In genomic region chr12:31712727-31713126, GRCm38 (mm10) we compare ENCODE assay signal across 16 mouse cellular contexts. TPM values are rescaled to one million over a fixed set of nuclear protein-coding genes. Genes with fewer than 3 reads are reported as not detected.
DNase-seq lines count a peak whose midpoint lies in the region; ATAC-seq and TF ChIP-seq lines count a peak whose summit lies in the region.
"Had no signal": no experiment of that assay in that cellular context is flagged by ENCODE, and none has a peak within 500 bp of the region (broad histone marks: within the 10 kb centered on the region; RNA-seq: fewer than 3 reads in every experiment).

No protein-coding gene starts in this region.

- H3K27me3 ChIP-seq in heart, embryonic 10.5 days (ENCODE audit: insufficient read depth, poor library complexity, severe bottlenecking): no peaks in the 10 kb centered on the region
- no peaks in the 10 kb centered on the region for H3K27me3 ChIP-seq in liver, adult 2 months (ENCODE audit: control insufficient read depth, insufficient read depth, low read length)
- H3K27me3 ChIP-seq in liver, postnatal 0 days (ENCODE audit: insufficient read depth, low read length): no peaks in the 10 kb centered on the region
- no peaks in the 10 kb centered on the region for H3K27me3 ChIP-seq in hindbrain, embryonic 15.5 days
- H3K27me3 ChIP-seq in neural tube, embryonic 14.5 days (ENCODE audit: control insufficient read depth, insufficient read depth, low read length): no peaks in the 10 kb centered on the region
- H3K27me3 ChIP-seq: embryonic facial prominence, embryonic 13.5 days; megakaryocyte, embryonic 14.5 days had no signal

- H3K4me3 ChIP-seq in heart, embryonic 10.5 days: peak overlapping the region; percentile 50
- no peak overlapping the region for H3K4me3 ChIP-seq in liver, adult 2 months (ENCODE audit: insufficient read depth, low read depth, low read length)
- H3K4me3 ChIP-seq in liver, postnatal 0 days (ENCODE audit: low read depth, low read length): no peak overlapping the region
- peak overlapping the region; percentile 45 for H3K4me3 ChIP-seq in hindbrain, embryonic 15.5 days
- peak overlapping the region; percentile 41 for H3K4me3 ChIP-seq in neural tube, embryonic 14.5 days (ENCODE audit: low read depth, low read length)
- H3K4me3 ChIP-seq in lung, adult 2 months (replicated peaks; ENCODE audit: extremely low read depth, low read depth, low read length): no peak overlapping the region
- H3K4me3 ChIP-seq: gastrocnemius, adult 2 months; megakaryocyte, embryonic 14.5 days had no signal

- H3K4me2 ChIP-seq in liver, postnatal 0 days (ENCODE audit: low read depth, low read length): no peak overlapping the region
- peak overlapping the region; percentile 60 for H3K4me2 ChIP-seq in hindbrain, embryonic 15.5 days
- H3K4me2 ChIP-seq in neural tube, embryonic 14.5 days (ENCODE audit: low read depth, low read length): peak overlapping the region; percentile 44; the same call in 1 of the 2 replicates
- H3K4me2 ChIP-seq: liver, embryonic 11.5 days had no signal

- 81% methylated on average over 4 of the region's 4 CpGs for WGBS in heart, embryonic 10.5 days
- 52% methylated on average over 4 of the region's 4 CpGs for WGBS in liver, adult 2 months
- 82% methylated on average over 4 of the region's 4 CpGs for WGBS in liver, postnatal 0 days (ENCODE audit: insufficient replicate concordance)
- WGBS in hindbrain, embryonic 15.5 days: 41% methylated on average over 4 of the region's 4 CpGs
- WGBS in neural tube, embryonic 14.5 days: 47% methylated on average over 4 of the region's 4 CpGs
- WGBS in lung, adult 2 months: 77% methylated on average over 4 of the region's 4 CpGs

- TF ChIP-seq EP300 in liver, postnatal 0 days (IDR thresholded peaks at IDR 0.05; ENCODE audit: low read depth): no peak

- TF ChIP-seq POLR2A in liver, adult 2 months (IDR thresholded peaks at IDR 0.05; ENCODE audit: extremely low read depth, insufficient read depth, low read length): no peak
- TF ChIP-seq POLR2A in lung, adult 2 months (IDR thresholded peaks at IDR 0.05; ENCODE audit: borderline replicate concordance, extremely low read depth, low read depth, low read length): no peak

- no peaks in the 10 kb centered on the region for H3K79me2 ChIP-seq in liver, adult 2 months (ENCODE audit: control insufficient read depth, insufficient read depth, low read length)

- H3K4me1 ChIP-seq in heart, embryonic 10.5 days: no peaks in the 10 kb centered on the region; the same call in 1 of the 2 replicates
- H3K4me1 ChIP-seq in liver, adult 2 months (ENCODE audit: control insufficient read depth, insufficient read depth, low read length): no peaks in the 10 kb centered on the region
- H3K4me1 ChIP-seq in liver, postnatal 0 days (ENCODE audit: insufficient read depth): no peaks in the 10 kb centered on the region
- peaks cover 10% of the 10 kb centered on the region for H3K4me1 ChIP-seq in hindbrain, embryonic 15.5 days (replicated peaks)
- H3K4me1 ChIP-seq in neural tube, embryonic 14.5 days (ENCODE audit: control insufficient read depth, insufficient read depth, low read length): peaks cover 9% of the 10 kb centered on the region; the same call in 1 of the 2 replicates
- H3K4me1 ChIP-seq in lung, adult 2 months (ENCODE audit: control insufficient read depth, insufficient read depth, low read length): no peaks in the 10 kb centered on the region

- DNase-seq in heart, embryonic 10.5 days (ENCODE audit: low spot score): no peak
- DNase-seq in heart, adult 11 months: no peak
- DNase-seq in liver, adult 2 months (ENCODE audit: extremely low read depth, low read depth, low spot score): peak; percentile 27
- DNase-seq in liver, postnatal 0 days: no peak
- DNase-seq in lung, adult 2 months: no peak
- DNase-seq in frontal cortex, postnatal 36 days (ENCODE audit: low spot score in 2 of 2): no peak
- DNase-seq: cerebellum, adult 11-12 months; gastrocnemius, adult 2 months; layer of hippocampus, adult 9-11 months; lung, postnatal 10 days had no signal

- TF ChIP-seq CTCF in liver, adult 2 months (IDR thresholded peaks at IDR 0.05; ENCODE audit: low read depth, low read length): no peak
- TF ChIP-seq CTCF in liver, postnatal 0 days (IDR thresholded peaks at IDR 0.05; ENCODE audit: low read depth): no peak
- TF ChIP-seq CTCF in lung, adult 2 months (IDR thresholded peaks at IDR 0.05; ENCODE audit: insufficient read depth, low read length): no peak

- no peaks in the 10 kb centered on the region for H3K36me3 ChIP-seq in heart, embryonic 10.5 days
- peaks cover 1% of the 10 kb centered on the region; the same call in 1 of the 2 replicates for H3K36me3 ChIP-seq in liver, adult 2 months (ENCODE audit: control insufficient read depth, insufficient read depth, low read length)
- no peaks in the 10 kb centered on the region for H3K36me3 ChIP-seq in liver, postnatal 0 days (replicated peaks; ENCODE audit: insufficient read depth, low read length)
- no peaks in the 10 kb centered on the region for H3K36me3 ChIP-seq in hindbrain, embryonic 15.5 days
- H3K36me3 ChIP-seq in neural tube, embryonic 14.5 days (ENCODE audit: control insufficient read depth, insufficient read depth, low read length): peaks cover 2% of the 10 kb centered on the region; the same call in 1 of the 2 replicates
- H3K36me3 ChIP-seq: embryonic facial prominence, embryonic 13.5 days had no signal

- peak overlapping the region; percentile 77; the same call in 1 of the 2 replicates for H3K27ac ChIP-seq in heart, embryonic 10.5 days
- H3K27ac ChIP-seq in liver, adult 2 months (replicated peaks; ENCODE audit: insufficient read depth, low read depth, low read length): no peak overlapping the region
- H3K27ac ChIP-seq in liver, postnatal 0 days (ENCODE audit: low read depth): no peak overlapping the region
- no peak overlapping the region for H3K27ac ChIP-seq in hindbrain, embryonic 15.5 days (replicated peaks)
- H3K27ac ChIP-seq in neural tube, embryonic 14.5 days (ENCODE audit: low read depth, low read length): no peak overlapping the region
- H3K27ac ChIP-seq: embryonic facial prominence, embryonic 13.5 days; gastrocnemius, adult 2 months had no signal

- H3K9ac ChIP-seq in liver, adult 2 months (ENCODE audit: low read depth, low read length): no peak overlapping the region
- no peak overlapping the region for H3K9ac ChIP-seq in liver, postnatal 0 days (replicated peaks)
- H3K9ac ChIP-seq in hindbrain, embryonic 15.5 days: no peak overlapping the region
- 0 out of 2 replicates have a peak overlapping the region, but pooled peaks have one; percentile 32 for H3K9ac ChIP-seq in neural tube, embryonic 14.5 days (replicated peaks; ENCODE audit: low read depth, low read length)

- H3K9me3 ChIP-seq in heart, embryonic 10.5 days: no peaks in the 10 kb centered on the region
- H3K9me3 ChIP-seq in liver, postnatal 0 days (ENCODE audit: low read length): no peaks in the 10 kb centered on the region
- H3K9me3 ChIP-seq in hindbrain, embryonic 15.5 days: no peaks in the 10 kb centered on the region
- H3K9me3 ChIP-seq in neural tube, embryonic 14.5 days (ENCODE audit: control insufficient read depth, low read length): no peaks in the 10 kb centered on the region
- H3K9me3 ChIP-seq: embryonic facial prominence, embryonic 13.5 days; megakaryocyte, embryonic 14.5 days had no signal

- no peak for ATAC-seq in liver, postnatal 0 days
- no peak for ATAC-seq in hindbrain, embryonic 15.5 days (ENCODE audit: low FRiP score, low read depth)
- ATAC-seq in neural tube, embryonic 14.5 days (ENCODE audit: low read depth): 0 out of 2 replicates have a peak, but pooled peaks have one; percentile 22
- ATAC-seq: intestine, embryonic 16.5 days had no signal

RNA-seq across cellular contexts. Expression of gene Gpr22, which starts 1.0 kb away (rescaled TPM):
- 4.9 and 15.2 TPM in 2 replicates for polyA plus RNA-seq in heart, embryonic 10.5 days (2016; fragmentation: Nextera tagmentation; extraction: Ambion mirVana)
- total RNA-seq in liver, adult 2 months (2014; rRNA removed): 0.13 TPM in 1 of 2 replicates, not detected in the other
- polyA plus RNA-seq in liver, adult 2 months (2012; rRNA removed): not detected in 2 replicates
- polyA plus RNA-seq in liver, postnatal 0 days (2015; fragmentation: Nextera tagmentation; extraction: Ambion mirVana): 0.08 TPM in 2 replicates
- 14.8 and 17.5 TPM in 2 replicates for polyA plus RNA-seq in hindbrain, embryonic 15.5 days (2015; fragmentation: Nextera tagmentation; extraction: Ambion mirVana)
- 29.3 and 32.5 TPM in 2 replicates for polyA plus RNA-seq in neural tube, embryonic 14.5 days (2014; fragmentation: Nextera tagmentation; extraction: Ambion mirVana)
- not detected in 2 replicates for polyA plus RNA-seq in lung, adult 2 months (2012; rRNA removed)
- total RNA-seq: gastrocnemius, adult 2 months had no signal

RNA-seq across cellular contexts. Expression of gene Cog5, which starts 58.1 kb away (rescaled TPM):
- polyA plus RNA-seq in heart, embryonic 10.5 days (2016; fragmentation: Nextera tagmentation; extraction: Ambion mirVana): 26.1 and 31.0 TPM in 2 replicates
- total RNA-seq in liver, adult 2 months (2014; rRNA removed): 28.7 and 33.5 TPM in 2 replicates
- 7.6 and 9.2 TPM in 2 replicates for polyA plus RNA-seq in liver, adult 2 months (2012; rRNA removed)
- 6.4 and 6.6 TPM in 2 replicates for polyA plus RNA-seq in liver, postnatal 0 days (2015; fragmentation: Nextera tagmentation; extraction: Ambion mirVana)
- 26.9 and 28.1 TPM in 2 replicates for polyA plus RNA-seq in hindbrain, embryonic 15.5 days (2015; fragmentation: Nextera tagmentation; extraction: Ambion mirVana)
- 40.1 and 43.5 TPM in 2 replicates for polyA plus RNA-seq in neural tube, embryonic 14.5 days (2014; fragmentation: Nextera tagmentation; extraction: Ambion mirVana)
- 15.7 and 19.6 TPM in 2 replicates for polyA plus RNA-seq in lung, adult 2 months (2012; rRNA removed)

RNA-seq across cellular contexts. Expression of gene Dus4l, which starts 58.1 kb away (rescaled TPM):
- polyA plus RNA-seq in heart, embryonic 10.5 days (2016; fragmentation: Nextera tagmentation; extraction: Ambion mirVana): 7.4 and 11.4 TPM in 2 replicates
- total RNA-seq in liver, adult 2 months (2014; rRNA removed): 3.1 and 3.2 TPM in 2 replicates
- polyA plus RNA-seq in liver, adult 2 months (2012; rRNA removed): 2.0 TPM in 2 replicates
- 3.8 and 4.8 TPM in 2 replicates for polyA plus RNA-seq in liver, postnatal 0 days (2015; fragmentation: Nextera tagmentation; extraction: Ambion mirVana)
- 7.2 and 9.0 TPM in 2 replicates for polyA plus RNA-seq in hindbrain, embryonic 15.5 days (2015; fragmentation: Nextera tagmentation; extraction: Ambion mirVana)
- polyA plus RNA-seq in neural tube, embryonic 14.5 days (2014; fragmentation: Nextera tagmentation; extraction: Ambion mirVana): 7.3 and 9.0 TPM in 2 replicates
- polyA plus RNA-seq in lung, adult 2 months (2012; rRNA removed): 2.4 and 4.8 TPM in 2 replicates

Comparison
In these comparisons a context has a peak if more than half of its experiments do, and no peak if none do; other contexts are left out.
1. H3K4me3 ChIP-seq: peak in heart, embryonic 10.5 days (single experiment), hindbrain, embryonic 15.5 days (single experiment) and neural tube, embryonic 14.5 days (single experiment); none in liver, adult 2 months (single experiment), liver, postnatal 0 days (single experiment) and lung, adult 2 months (single experiment).